7 mouse cellular contexts compared by ENCODE assay signal in the genomic region with DNA sequence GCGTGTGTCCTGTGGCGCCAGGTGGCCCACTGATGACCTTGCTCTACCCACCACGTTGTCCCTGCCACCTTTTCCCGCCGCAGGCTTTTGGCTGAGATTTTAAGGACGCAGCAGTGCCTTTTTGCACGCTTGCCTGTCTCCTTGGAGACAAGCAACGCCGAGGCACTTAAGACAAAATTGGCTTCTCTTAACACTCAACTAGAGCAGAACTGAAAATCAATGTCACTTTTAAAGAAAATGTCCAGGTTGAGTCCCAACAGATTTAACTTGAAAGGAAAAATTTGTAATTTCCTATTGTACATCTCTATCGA. TPM values are rescaled to one million over a fixed set of nuclear protein-coding genes. Genes with fewer than 3 reads are reported as not detected.
DNase-seq lines count a peak whose midpoint lies in the region; ATAC-seq and TF ChIP-seq lines count a peak whose summit lies in the region.

No protein-coding gene starts in this region.

- H3K4me1 ChIP-seq in megakaryocyte, embryonic 14.5 days: peaks cover 21% of the 10 kb centered on the region; the same call in 1 of the 2 replicates
- no peaks in the 10 kb centered on the region for H3K4me1 ChIP-seq in embryonic fibroblast, embryonic 13.5 days (ENCODE audit: control insufficient read depth, insufficient read depth, low read length)
- peaks cover 5% of the 10 kb centered on the region; the same call in 1 of the 2 replicates for H3K4me1 ChIP-seq in limb, embryonic 11.5 days (ENCODE audit: control insufficient read depth, insufficient read depth, low read length)
- H3K4me1 ChIP-seq in small intestine, adult 2 months (ENCODE audit: control insufficient read depth, insufficient read depth, insufficient read length, low read length): no peaks in the 10 kb centered on the region; the same call in 1 of the 2 replicates

- H3K36me3 ChIP-seq in megakaryocyte, embryonic 14.5 days (replicated peaks; ENCODE audit: low read length): peaks cover under 1% of the 10 kb centered on the region
- H3K36me3 ChIP-seq in limb, embryonic 11.5 days (ENCODE audit: control insufficient read depth, insufficient read depth, low read length): no peaks in the 10 kb centered on the region
- H3K36me3 ChIP-seq in small intestine, adult 2 months (ENCODE audit: control insufficient read depth, insufficient read depth, low read length): no peaks in the 10 kb centered on the region

- H3K4me2 ChIP-seq in limb, embryonic 11.5 days (ENCODE audit: low read depth, severe bottlenecking): peak overlapping the region; percentile 70

- H3K27me3 ChIP-seq in megakaryocyte, embryonic 14.5 days (replicated peaks): no peaks in the 10 kb centered on the region
- H3K27me3 ChIP-seq in limb, embryonic 11.5 days (ENCODE audit: control insufficient read depth, insufficient read depth, low read length): no peaks in the 10 kb centered on the region
- H3K27me3 ChIP-seq in small intestine, adult 2 months (ENCODE audit: control insufficient read depth, insufficient read depth, low read length): no peaks in the 10 kb centered on the region

- no peak for ATAC-seq in megakaryocyte, adult 5-6 weeks (ENCODE audit: poor library complexity, severe bottlenecking)
- no peak for ATAC-seq in limb, embryonic 11.5 days (ENCODE audit: insufficient number of reproducible peaks, low FRiP score, low TSS enrichment, low read depth)

- TF ChIP-seq CTCF in embryonic fibroblast, embryonic 13.5 days (IDR thresholded peaks at IDR 0.05; ENCODE audit: borderline replicate concordance, insufficient read depth, low read length): no peak
- no peak for TF ChIP-seq CTCF in small intestine, adult 2 months (IDR thresholded peaks at IDR 0.05; ENCODE audit: extremely low read depth, insufficient read length, insufficient replicate concordance, low read depth, low read length)

- TF ChIP-seq POLR2A in embryonic fibroblast, embryonic 13.5 days (IDR thresholded peaks at IDR 0.05; ENCODE audit: low read depth, low read length): no peak
- TF ChIP-seq POLR2A in small intestine, adult 2 months (IDR thresholded peaks at IDR 0.05; ENCODE audit: low read depth, low read length): no peak

- H3K27ac ChIP-seq in embryonic fibroblast, embryonic 13.5 days (ENCODE audit: insufficient read depth, low read length): no peak overlapping the region
- H3K27ac ChIP-seq in limb, embryonic 11.5 days (replicated peaks; ENCODE audit: low read depth, low read length): 0 out of 2 replicates have a peak overlapping the region, but pooled peaks have one; percentile 30
- peak overlapping the region; percentile 95 for H3K27ac ChIP-seq in small intestine, adult 2 months (ENCODE audit: insufficient read depth, low read depth, low read length)

- no peak for DNase-seq in limb, embryonic 11.5 days (ENCODE audit: low spot score)
- DNase-seq in retina, embryonic 14.5 days (ENCODE audit: low spot score): no peak
- DNase-seq in adipocyte (ENCODE audit: low spot score): no peak

- no peaks in the 10 kb centered on the region for H3K9me3 ChIP-seq in megakaryocyte, embryonic 14.5 days
- no peaks in the 10 kb centered on the region for H3K9me3 ChIP-seq in limb, embryonic 11.5 days (ENCODE audit: control insufficient read depth, low read length)

- H3K4me3 ChIP-seq in megakaryocyte, embryonic 14.5 days (replicated peaks): peak overlapping the region; percentile 97
- H3K4me3 ChIP-seq in embryonic fibroblast, embryonic 13.5 days (ENCODE audit: insufficient read depth, low read length): peak overlapping the region; percentile 94
- H3K4me3 ChIP-seq in limb, embryonic 11.5 days (ENCODE audit: low read depth, low read length): peak overlapping the region; percentile 81
- peak overlapping the region; percentile 82 for H3K4me3 ChIP-seq in small intestine, adult 2 months (ENCODE audit: low read depth, low read length)

- peak overlapping the region; percentile 71 for H3K9ac ChIP-seq in limb, embryonic 11.5 days (ENCODE audit: low read length)

- 4% methylated on average over 10 of the region's 10 CpGs for WGBS in limb, embryonic 11.5 days
- 3% methylated on average over 10 of the region's 10 CpGs for WGBS in small intestine, adult 2 months

RNA-seq across cellular contexts. Expression of gene Tmem161b, which starts 0.5 kb away (rescaled TPM):
- 0.45 TPM in 1 of 2 replicates, not detected in the other for polyA plus RNA-seq in megakaryocyte, embryonic 14.5 days (2012; ENCODE audit: insufficient read depth, low replicate concordance)
- total RNA-seq in megakaryocyte, adult 5-6 weeks (2015): 14.8 and 17.2 TPM in 2 replicates
- 13.3 and 18.3 TPM in 2 replicates for total RNA-seq in megakaryocyte, adult 5-6 weeks (2017)
- polyA plus RNA-seq in embryonic fibroblast, embryonic 13.5 days (2011; ENCODE audit: insufficient read length, low read depth, missing spikeins): 15.9 and 16.7 TPM in 2 replicates
- polyA plus RNA-seq in limb, embryonic 11.5 days (2014; fragmentation: Nextera tagmentation; extraction: Ambion mirVana): 12.9 and 17.1 TPM in 2 replicates
- 1.1 and 3.3 TPM in 2 replicates for polyA plus RNA-seq in small intestine, adult 2 months (2012; rRNA removed)
